8 mouse cellular contexts compared by ENCODE assay signal in genomic region chr17:35076507-35077176, GRCm38 (mm10). TPM values are rescaled to one million over a fixed set of nuclear protein-coding genes. Genes with fewer than 3 reads are reported as not detected.
DNase-seq lines count a peak whose midpoint lies in the region; ATAC-seq and TF ChIP-seq lines count a peak whose summit lies in the region.

TSS of gene Ly6g6e (plus strand) at chr17:35076902.

- no peak for TF ChIP-seq CTCF in heart, postnatal 0 days (IDR thresholded peaks at IDR 0.05; ENCODE audit: low read depth)
- no peak for TF ChIP-seq CTCF in bone marrow, adult 2 months (IDR thresholded peaks at IDR 0.05; ENCODE audit: control insufficient read depth, insufficient read depth, low read length)

- H3K9me3 ChIP-seq in heart, postnatal 0 days (replicated peaks; ENCODE audit: control insufficient read depth, low read length): no peaks in the 10 kb centered on the region
- no peaks in the 10 kb centered on the region for H3K9me3 ChIP-seq in hindbrain, embryonic 10.5 days
- H3K9me3 ChIP-seq in midbrain, embryonic 10.5 days (replicated peaks): no peaks in the 10 kb centered on the region

- 50% methylated on average over 10 of the region's 10 CpGs for WGBS in heart, postnatal 0 days
- WGBS in bone marrow, adult 2 months: 63% methylated on average over 10 of the region's 10 CpGs
- 25% methylated on average over 10 of the region's 10 CpGs for WGBS in hindbrain, embryonic 10.5 days
- 36% methylated on average over 10 of the region's 10 CpGs for WGBS in midbrain, embryonic 10.5 days

- no peak for TF ChIP-seq EP300 in heart, postnatal 0 days (IDR thresholded peaks at IDR 0.05; ENCODE audit: low read depth)

- H3K4me1 ChIP-seq in heart, postnatal 0 days (ENCODE audit: control insufficient read depth, insufficient read depth): peaks cover 15% of the 10 kb centered on the region; the same call in 1 of the 2 replicates
- H3K4me1 ChIP-seq in bone marrow, adult 2 months (ENCODE audit: control insufficient read depth, insufficient read depth, low read length): peaks cover 5% of the 10 kb centered on the region; the same call in 1 of the 2 replicates
- H3K4me1 ChIP-seq in hindbrain, embryonic 10.5 days (replicated peaks): peaks cover 41% of the 10 kb centered on the region
- peaks cover 28% of the 10 kb centered on the region for H3K4me1 ChIP-seq in midbrain, embryonic 10.5 days

- H3K9ac ChIP-seq in heart, postnatal 0 days (replicated peaks; ENCODE audit: low read depth, low read length): peak within 1 kb of the TSS; percentile 51

- H3K27ac ChIP-seq in heart, postnatal 0 days (ENCODE audit: low read depth): no peak within 1 kb of the TSS
- no peak within 1 kb of the TSS for H3K27ac ChIP-seq in bone marrow, adult 2 months (ENCODE audit: control insufficient read depth, insufficient read depth, low read depth, low read length, poor library complexity)
- H3K27ac ChIP-seq in hindbrain, embryonic 10.5 days: peak within 1 kb of the TSS; percentile 82
- H3K27ac ChIP-seq in midbrain, embryonic 10.5 days (replicated peaks): peak within 1 kb of the TSS; percentile 79

- no peak for ATAC-seq in heart, postnatal 0 days (ENCODE audit: insufficient read depth, low read depth)
- no peak for ATAC-seq in erythroid progenitor cell, adult 5-6 weeks (replicated peaks; ENCODE audit: low FRiP score, poor library complexity, severe bottlenecking)

- H3K27me3 ChIP-seq in heart, postnatal 0 days (ENCODE audit: control insufficient read depth, insufficient read depth, low read length): no peaks in the 10 kb centered on the region; the same call in 1 of the 2 replicates
- peaks cover 15% of the 10 kb centered on the region for H3K27me3 ChIP-seq in hindbrain, embryonic 10.5 days (ENCODE audit: insufficient read depth, poor library complexity, severe bottlenecking)
- peaks cover 23% of the 10 kb centered on the region for H3K27me3 ChIP-seq in midbrain, embryonic 10.5 days (ENCODE audit: low read depth, poor library complexity, severe bottlenecking)

- H3K4me3 ChIP-seq in heart, postnatal 0 days (ENCODE audit: low read depth, low read length): peak within 1 kb of the TSS; percentile 36
- H3K4me3 ChIP-seq in bone marrow, adult 2 months (replicated peaks; ENCODE audit: control insufficient read depth, low read depth, low read length): peak within 1 kb of the TSS; percentile 4
- H3K4me3 ChIP-seq in hindbrain, embryonic 10.5 days: peak within 1 kb of the TSS; percentile 45
- H3K4me3 ChIP-seq in midbrain, embryonic 10.5 days: peak within 1 kb of the TSS; percentile 45

- peak within 1 kb of the TSS; percentile 58 for H3K4me2 ChIP-seq in heart, postnatal 0 days (ENCODE audit: low read depth, low read length)

- DNase-seq in heart, postnatal 0 days (ENCODE audit: low spot score): no peak
- DNase-seq in heart, adult 8-10 months (ENCODE audit: low spot score): no peak
- DNase-seq in hindbrain, embryonic 10.5 days (ENCODE audit: low spot score): no peak
- DNase-seq in midbrain, embryonic 10.5 days (ENCODE audit: low spot score): no peak
- no peak for DNase-seq in ovary, postnatal 10 days (ENCODE audit: low spot score)
- no peak for DNase-seq in thymus, postnatal 36 days

- no peaks in the 10 kb centered on the region for H3K36me3 ChIP-seq in heart, postnatal 0 days (replicated peaks; ENCODE audit: control insufficient read depth, insufficient read depth, low read length)
- no peaks in the 10 kb centered on the region for H3K36me3 ChIP-seq in hindbrain, embryonic 10.5 days
- H3K36me3 ChIP-seq in midbrain, embryonic 10.5 days: no peaks in the 10 kb centered on the region

- no peak for TF ChIP-seq POLR2A in bone marrow, adult 2 months (IDR thresholded peaks at IDR 0.05; ENCODE audit: borderline replicate concordance, control insufficient read depth, low read depth, low read length)

RNA-seq across cellular contexts. Expression of gene Ly6g6e, which starts in this region (rescaled TPM):
- 1.6 TPM in 1 of 2 replicates, not detected in the other for total RNA-seq in heart, postnatal 0 days (2014; rRNA removed; ENCODE audit: low replicate concordance)
- polyA plus RNA-seq in heart, postnatal 0 days (2015; fragmentation: Nextera tagmentation; extraction: Ambion mirVana): 0.22 and 0.32 TPM in 2 replicates
- not detected for total RNA-seq in heart, adult 8-10 months (2022)
- polyA plus RNA-seq in bone marrow, adult 2 months (2011; ENCODE audit: insufficient read depth, insufficient read length, low replicate concordance, missing spikeins): 1.3 TPM in 1 of 2 replicates, not detected in the other
- polyA plus RNA-seq in hindbrain, embryonic 10.5 days (2016; fragmentation: Nextera tagmentation; extraction: Ambion mirVana): 0.76 and 0.97 TPM in 2 replicates
- polyA plus RNA-seq in midbrain, embryonic 10.5 days (2016; fragmentation: Nextera tagmentation; extraction: Ambion mirVana): 0.32 and 0.59 TPM in 2 replicates
- not detected in 2 replicates for total RNA-seq in erythroid progenitor cell, adult 5-6 weeks (2015; ENCODE audit: low replicate concordance)
- total RNA-seq in erythroid progenitor cell, adult 5-6 weeks (2017; ENCODE audit: low replicate concordance): not detected in 2 replicates

Comparison
In these comparisons a context has a peak if more than half of its experiments do, and no peak if none do; other contexts are left out.
1. H3K27ac ChIP-seq: peak in hindbrain, embryonic 10.5 days (single experiment) and midbrain, embryonic 10.5 days (single experiment); none in heart, postnatal 0 days (single experiment) and bone marrow, adult 2 months (single experiment).
2. Peak in every context shown above with its lines, with median percentiles within 50 percentile points of each other: H3K4me3 ChIP-seq.